Mouse (Mus musculus): Measurements from ENCODE around the gene Cps1. TPM values are rescaled to one million over a fixed set of nuclear protein-coding genes. Genes with fewer than 3 reads are reported as not detected.

Gene Cps1
- polyA plus RNA-seq, 1 experiment from 2014 or later: 0.11 TPM

DNA sequence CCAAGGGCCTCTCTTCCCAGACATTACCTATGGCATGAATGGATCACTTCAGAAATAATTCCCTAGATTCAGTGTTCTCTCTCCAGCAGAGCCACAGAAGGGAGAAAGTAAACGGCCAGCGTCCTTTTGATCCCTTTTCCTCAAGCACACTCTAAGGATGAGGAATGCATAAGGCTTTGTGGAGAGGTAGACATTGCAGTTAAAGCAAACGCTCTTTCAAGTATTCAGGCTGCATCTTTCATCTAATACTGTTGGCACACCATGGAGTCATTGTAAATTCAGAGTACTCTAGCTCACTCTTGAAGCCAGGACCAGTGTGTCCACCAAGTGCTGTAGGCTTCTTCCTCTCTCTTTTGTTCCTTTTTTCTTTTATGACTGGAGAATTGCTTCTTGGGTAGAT lies 28.4 kb downstream of the Cps1 start:
- Histone ChIP-seq H3K36me3 (no peaks in the 10 kb centered on the region), H3K4me1 (no peaks in the 10 kb centered on the region), H3K4me3 (no peak overlapping the region), H3K27me3 (ENCODE audit: insufficient read depth, poor library complexity, severe bottlenecking) (no peaks in the 10 kb centered on the region), H3K9me3 (no peaks in the 10 kb centered on the region), H3K27ac (no peak overlapping the region)
- WGBS: 72% methylated on average over 3 of the region's 3 CpGs
- DNase-seq (ENCODE audit: low spot score): no peak

DNA sequence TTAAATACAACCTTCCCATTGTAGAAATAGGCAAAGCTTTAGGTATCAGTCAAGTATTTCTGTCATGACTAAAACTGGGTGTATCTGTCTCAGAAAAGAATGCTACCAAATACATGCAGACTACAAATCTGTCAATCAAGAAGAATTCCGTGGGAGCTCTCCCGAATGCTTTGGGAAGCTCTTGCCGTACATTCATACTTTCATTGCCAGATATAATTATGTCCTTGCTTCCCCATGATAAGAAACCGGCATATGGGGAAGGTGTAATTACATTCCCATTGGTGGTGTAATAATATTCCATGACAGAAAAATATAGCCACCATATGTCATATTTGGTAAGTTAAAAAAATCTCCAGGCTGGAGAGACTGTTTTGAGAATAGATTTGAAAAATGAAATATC lies 44.5 kb downstream of the Cps1 start:
- Histone ChIP-seq H3K4me1 (no peaks in the 10 kb centered on the region), H3K36me3 (no peaks in the 10 kb centered on the region), H3K27me3 (ENCODE audit: insufficient read depth, poor library complexity, severe bottlenecking) (no peaks in the 10 kb centered on the region), H3K4me3 (no peak overlapping the region), H3K27ac (no peak overlapping the region), H3K9me3 (no peaks in the 10 kb centered on the region)
- 77% methylated on average over 4 of the region's 4 CpGs for WGBS
- no peak for DNase-seq (ENCODE audit: low spot score)

DNA sequence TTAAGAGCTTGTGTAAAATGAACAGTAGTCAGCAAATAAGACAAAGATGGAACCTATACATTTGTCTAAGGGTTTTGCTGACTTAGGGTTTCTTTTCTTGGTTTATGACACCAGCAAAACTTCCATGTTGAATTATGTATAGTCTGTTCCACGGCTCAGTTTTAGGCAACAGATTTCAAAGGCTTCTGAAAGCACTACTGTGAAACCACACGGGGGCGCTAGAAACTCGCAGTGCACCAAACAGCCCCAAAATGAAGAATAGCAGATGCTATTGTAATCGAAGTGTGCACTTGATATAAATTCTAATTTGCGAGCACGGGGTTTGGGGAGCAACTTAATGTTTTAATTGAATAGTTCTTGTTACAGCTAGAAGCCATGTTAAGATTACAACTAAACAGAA lies 58.3 kb downstream of the Cps1 start:
- 16% methylated on average over 7 of the region's 7 CpGs for WGBS

DNA sequence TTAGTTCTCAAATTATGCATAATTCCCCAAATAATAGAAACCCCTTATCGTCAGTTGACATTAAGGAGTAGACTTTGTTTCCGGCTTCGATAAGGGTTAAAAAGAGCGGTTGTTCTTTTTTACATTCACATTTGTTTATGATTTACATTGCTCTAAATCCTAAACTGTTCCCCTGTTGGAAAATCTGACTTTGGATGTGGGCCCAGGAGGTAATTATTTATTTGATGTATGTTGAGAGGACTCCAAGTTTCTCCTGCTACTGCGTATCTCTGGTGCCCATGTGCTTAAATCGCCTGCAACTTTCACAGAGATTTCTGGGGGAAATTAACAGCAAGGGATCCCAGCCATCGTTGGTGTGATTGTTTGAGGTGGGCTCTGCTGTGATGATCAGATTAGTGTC lies 59.4 kb downstream of the Cps1 start:
- H3K27me3 ChIP-seq (ENCODE audit: insufficient read depth, poor library complexity, severe bottlenecking): no peaks in the 10 kb centered on the region
- 83% methylated on average over 7 of the region's 7 CpGs for WGBS
- H3K4me1 ChIP-seq: no peaks in the 10 kb centered on the region
- no peak overlapping the region for H3K27ac ChIP-seq
- H3K4me3 ChIP-seq: no peak overlapping the region
- no peaks in the 10 kb centered on the region for H3K9me3 ChIP-seq
- H3K36me3 ChIP-seq: no peaks in the 10 kb centered on the region
- DNase-seq (ENCODE audit: low spot score): no peak

More for the DNA sequence above, 58.3 kb downstream of the Cps1 start:
- Histone ChIP-seq H3K4me3 (no peak overlapping the region), H3K36me3 (no peaks in the 10 kb centered on the region), H3K9me3 (no peaks in the 10 kb centered on the region), H3K27ac (no peak overlapping the region), H3K4me1 (no peaks in the 10 kb centered on the region), H3K27me3 (ENCODE audit: insufficient read depth, poor library complexity, severe bottlenecking) (no peaks in the 10 kb centered on the region)
- DNase-seq (ENCODE audit: low spot score): peak; percentile 75

DNA sequence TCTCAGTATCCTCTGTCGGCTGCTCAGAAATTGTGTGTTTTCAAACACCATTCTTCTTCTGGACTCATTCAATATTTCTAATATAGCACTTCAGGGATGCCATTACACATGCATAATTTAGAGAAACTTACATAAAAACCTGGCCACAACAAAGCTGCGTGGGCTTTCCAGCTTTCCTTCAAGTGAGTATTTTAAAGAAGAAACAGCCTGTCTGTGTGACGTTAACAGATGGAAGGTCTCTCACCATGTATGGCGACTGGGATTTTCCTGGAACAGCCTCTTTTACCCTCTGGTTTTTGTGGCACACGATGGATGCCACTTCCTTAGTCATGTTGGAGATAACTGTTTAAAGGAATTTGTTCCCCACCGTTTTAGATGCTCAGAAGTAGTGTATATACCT lies 60.7 kb downstream of the Cps1 start:
- Histone ChIP-seq H3K4me1 (no peaks in the 10 kb centered on the region), H3K27ac (no peak overlapping the region), H3K4me3 (no peak overlapping the region), H3K36me3 (no peaks in the 10 kb centered on the region), H3K9me3 (no peaks in the 10 kb centered on the region), H3K27me3 (ENCODE audit: insufficient read depth, poor library complexity, severe bottlenecking) (no peaks in the 10 kb centered on the region)
- no peak for DNase-seq (ENCODE audit: low spot score)
- 72% methylated on average over 6 of the region's 6 CpGs for WGBS

DNA sequence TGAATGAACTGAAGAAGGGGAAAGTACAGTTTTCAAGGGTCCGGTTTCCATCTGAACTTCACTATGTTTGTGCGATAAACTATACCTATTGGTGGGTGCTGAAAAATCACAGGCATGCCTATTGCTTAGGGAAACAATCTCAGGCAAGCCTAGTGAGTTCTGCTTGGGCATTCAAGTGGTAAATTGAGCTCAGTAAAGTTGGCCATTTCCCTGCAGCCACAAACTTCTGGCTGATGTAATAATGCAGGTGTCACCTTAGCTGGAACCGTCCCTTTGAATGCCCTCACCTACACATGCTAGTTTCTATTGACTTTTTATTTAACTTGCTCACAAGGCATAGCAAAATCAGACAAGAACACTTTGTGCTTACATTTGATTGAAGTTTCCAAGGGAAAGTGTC lies 61.3 kb downstream of the Cps1 start:
- 85% methylated on average over 3 of the region's 3 CpGs for WGBS
- DNase-seq (ENCODE audit: low spot score): no peak
- no peaks in the 10 kb centered on the region for H3K27me3 ChIP-seq (ENCODE audit: insufficient read depth, poor library complexity, severe bottlenecking)

DNA sequence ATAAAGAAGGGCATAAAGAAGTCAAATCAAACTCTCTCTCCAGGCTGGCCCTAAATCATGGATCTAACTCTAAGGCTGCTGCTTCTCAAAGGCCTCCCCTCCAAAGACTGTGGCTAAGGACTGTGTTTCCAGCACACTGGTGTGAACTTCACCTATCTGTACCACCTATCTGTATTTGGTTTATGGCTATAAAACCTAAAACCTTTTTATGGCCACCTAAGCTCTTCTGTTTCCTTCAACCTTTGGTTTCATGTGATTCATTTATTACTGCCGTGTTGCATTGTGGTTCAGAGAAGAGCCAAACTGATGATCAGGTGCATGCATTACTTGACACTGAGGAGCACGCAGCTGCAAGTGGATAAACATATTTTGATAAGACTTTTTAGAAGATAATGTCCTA lies 74.5 kb downstream of the Cps1 start:
- H3K36me3 ChIP-seq: no peaks in the 10 kb centered on the region
- DNase-seq (ENCODE audit: low spot score): no peak
- no peaks in the 10 kb centered on the region for H3K27me3 ChIP-seq (ENCODE audit: insufficient read depth, poor library complexity, severe bottlenecking)
- 85% methylated on average over 2 of the region's 2 CpGs for WGBS
- no peaks in the 10 kb centered on the region for H3K4me1 ChIP-seq
- no peaks in the 10 kb centered on the region for H3K9me3 ChIP-seq
- H3K4me3 ChIP-seq: no peak overlapping the region
- no peak overlapping the region for H3K27ac ChIP-seq

More for the DNA sequence above, 61.3 kb downstream of the Cps1 start:
- no peaks in the 10 kb centered on the region for H3K36me3 ChIP-seq
- no peaks in the 10 kb centered on the region for H3K4me1 ChIP-seq
- H3K27ac ChIP-seq: no peak overlapping the region
- no peaks in the 10 kb centered on the region for H3K9me3 ChIP-seq
- H3K4me3 ChIP-seq: no peak overlapping the region

DNA sequence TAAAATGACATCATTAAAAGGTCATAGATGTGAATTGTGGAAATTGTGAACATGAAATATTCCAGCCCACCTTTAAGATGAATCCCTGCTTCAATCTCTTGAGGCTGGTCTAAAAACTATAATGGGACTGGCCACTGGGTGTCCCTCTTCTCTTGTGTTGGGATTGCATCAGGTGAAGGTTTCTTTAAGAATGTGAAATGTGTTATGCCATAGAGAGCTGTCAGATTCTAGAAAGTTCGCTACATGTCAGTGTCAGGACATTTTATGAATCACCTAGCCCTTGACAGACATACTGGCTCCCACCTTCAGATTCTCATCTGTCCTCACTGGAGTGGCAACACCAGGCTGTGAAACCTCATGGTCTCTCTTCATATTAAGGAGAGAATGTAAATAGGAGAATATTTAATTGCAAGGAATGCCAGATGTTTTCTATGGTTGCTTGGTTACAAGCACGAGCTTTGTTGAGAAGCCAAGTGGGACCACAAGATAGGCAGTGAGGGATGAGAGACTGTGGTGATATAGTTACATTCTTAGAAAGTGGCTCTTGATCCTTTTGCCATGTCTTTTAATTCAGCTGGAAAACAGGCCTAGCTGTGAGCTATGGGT lies 95.6 kb downstream of the Cps1 start:
- Histone ChIP-seq H3K9me3 (no peaks in the 10 kb centered on the region), H3K27me3 (ENCODE audit: insufficient read depth, poor library complexity, severe bottlenecking) (no peaks in the 10 kb centered on the region), H3K27ac (no peak overlapping the region), H3K36me3 (no peaks in the 10 kb centered on the region), H3K4me3 (no peak overlapping the region), H3K4me1 (no peaks in the 10 kb centered on the region)
- no peak for DNase-seq (ENCODE audit: low spot score)
- WGBS: 46% methylated on average over 2 of the region's 2 CpGs

DNA sequence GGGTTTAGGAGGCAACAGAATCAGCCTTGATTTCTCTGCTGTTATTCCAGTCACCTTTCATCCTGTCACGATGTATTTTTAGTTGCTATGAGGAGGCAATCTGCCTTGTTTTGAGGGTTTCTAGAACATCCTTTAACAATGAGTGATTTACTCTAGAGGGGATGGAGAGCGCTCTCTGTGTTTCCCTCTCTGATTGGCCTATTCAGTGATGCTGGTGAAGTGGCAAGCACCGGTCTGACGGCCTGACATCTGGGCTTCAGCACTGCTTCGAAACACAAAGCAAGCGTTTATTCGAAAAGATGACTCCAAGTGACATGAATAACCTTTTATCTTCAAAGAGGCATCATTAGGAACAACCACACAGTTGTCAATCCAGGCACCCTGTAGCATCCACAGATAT lies 100.8 kb downstream of the Cps1 start:
- Histone ChIP-seq H3K4me1 (no peaks in the 10 kb centered on the region), H3K4me3 (no peak overlapping the region), H3K27ac (no peak overlapping the region), H3K36me3 (no peaks in the 10 kb centered on the region), H3K9me3 (no peaks in the 10 kb centered on the region), H3K27me3 (ENCODE audit: insufficient read depth, poor library complexity, severe bottlenecking) (no peaks in the 10 kb centered on the region)
- no peak for DNase-seq (ENCODE audit: low spot score)
- 78% methylated on average over 7 of the region's 7 CpGs for WGBS

DNA sequence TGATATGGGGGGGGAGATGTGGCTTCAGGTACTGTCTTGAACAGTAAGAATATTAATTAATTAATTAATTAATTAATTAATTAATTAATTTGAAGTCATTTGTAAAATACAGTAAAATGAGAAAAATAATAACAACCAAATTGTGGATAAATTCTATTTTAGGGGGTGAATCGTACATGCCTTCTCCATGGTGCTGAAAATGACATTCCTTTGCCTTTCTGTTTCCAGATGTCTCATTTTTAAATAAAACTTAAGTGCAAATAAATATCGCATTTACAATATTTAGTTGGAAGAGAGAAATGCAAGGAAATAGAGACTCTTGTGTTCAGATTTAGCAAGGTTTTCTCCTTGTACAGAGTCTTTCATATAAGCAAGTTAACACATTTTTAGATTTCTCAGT lies 112.0 kb downstream of the Cps1 start:
- no peak for DNase-seq (ENCODE audit: low spot score)
- no peak overlapping the region for H3K4me3 ChIP-seq
- WGBS: 79% methylated on average over 2 of the region's 2 CpGs
- H3K4me1 ChIP-seq: no peaks in the 10 kb centered on the region
- no peaks in the 10 kb centered on the region for H3K27me3 ChIP-seq (ENCODE audit: insufficient read depth, poor library complexity, severe bottlenecking)
- H3K27ac ChIP-seq: no peak overlapping the region
- H3K36me3 ChIP-seq: no peaks in the 10 kb centered on the region
- no peaks in the 10 kb centered on the region for H3K9me3 ChIP-seq

DNA sequence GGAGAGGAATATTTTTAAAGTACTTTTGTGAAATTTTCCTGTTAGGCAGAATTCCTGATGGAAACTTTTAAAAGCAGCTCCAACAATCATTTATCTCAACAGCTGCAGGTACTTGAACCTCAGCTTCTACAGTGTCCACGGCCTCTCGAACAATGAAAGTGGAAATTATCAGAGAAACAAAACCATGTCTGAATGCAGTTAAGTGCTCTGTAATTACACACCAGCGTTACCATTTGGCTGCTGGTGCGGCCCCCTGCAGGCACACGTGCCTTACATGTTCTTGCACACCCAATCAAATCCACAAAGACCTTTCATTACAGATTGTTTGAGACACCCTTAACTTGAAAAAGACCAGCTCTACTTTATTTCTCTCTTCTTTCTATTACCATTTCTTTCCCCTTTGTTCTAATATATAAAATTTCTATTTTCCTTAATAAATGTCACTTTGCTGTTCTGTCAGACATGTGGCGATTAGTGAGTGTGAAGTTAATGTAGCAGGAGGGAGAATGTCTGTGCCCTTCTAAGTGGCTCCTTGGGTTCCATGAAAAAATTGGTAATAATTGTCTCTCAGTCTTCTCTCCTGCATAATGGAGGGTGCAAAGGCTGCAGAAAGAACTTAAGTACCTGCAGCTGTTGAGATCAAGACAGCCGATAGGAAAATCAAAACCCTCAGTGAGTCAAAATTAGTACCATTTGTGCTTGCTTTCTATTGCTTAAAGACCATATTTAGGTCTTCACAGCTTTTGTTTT lies 112.8 kb downstream of the Cps1 start:
- H3K4me3 ChIP-seq: no peak overlapping the region
- no peaks in the 10 kb centered on the region for H3K9me3 ChIP-seq
- DNase-seq (ENCODE audit: low spot score): no peak
- no peaks in the 10 kb centered on the region for H3K36me3 ChIP-seq
- WGBS: 76% methylated on average over 7 of the region's 7 CpGs
- no peaks in the 10 kb centered on the region for H3K4me1 ChIP-seq
- no peak overlapping the region for H3K27ac ChIP-seq
- H3K27me3 ChIP-seq (ENCODE audit: insufficient read depth, poor library complexity, severe bottlenecking): no peaks in the 10 kb centered on the region

DNA sequence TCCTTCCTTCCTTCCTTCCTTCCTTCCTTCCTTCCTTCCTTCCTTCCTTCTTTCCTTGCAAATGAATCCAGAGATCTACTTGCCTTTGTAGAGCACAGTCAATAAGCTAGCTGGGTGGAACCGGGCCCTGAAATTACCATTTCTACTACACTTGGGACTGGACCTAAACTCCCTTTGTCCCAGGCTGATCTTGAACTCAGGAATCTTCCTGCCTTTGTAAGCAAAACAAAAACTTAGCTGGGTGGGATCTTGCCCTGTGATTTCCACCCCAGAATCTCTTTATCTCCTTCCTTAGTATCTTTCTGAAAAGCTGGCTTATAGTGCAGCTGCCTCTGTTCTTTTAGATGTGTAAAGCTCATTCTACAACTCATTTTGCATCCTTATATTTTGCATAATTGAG lies 115.6 kb downstream of the Cps1 start:
- no peak for DNase-seq (ENCODE audit: low spot score)
- WGBS: 78% methylated on average over 1 of the region's 1 CpGs
- no peaks in the 10 kb centered on the region for H3K9me3 ChIP-seq

DNA sequence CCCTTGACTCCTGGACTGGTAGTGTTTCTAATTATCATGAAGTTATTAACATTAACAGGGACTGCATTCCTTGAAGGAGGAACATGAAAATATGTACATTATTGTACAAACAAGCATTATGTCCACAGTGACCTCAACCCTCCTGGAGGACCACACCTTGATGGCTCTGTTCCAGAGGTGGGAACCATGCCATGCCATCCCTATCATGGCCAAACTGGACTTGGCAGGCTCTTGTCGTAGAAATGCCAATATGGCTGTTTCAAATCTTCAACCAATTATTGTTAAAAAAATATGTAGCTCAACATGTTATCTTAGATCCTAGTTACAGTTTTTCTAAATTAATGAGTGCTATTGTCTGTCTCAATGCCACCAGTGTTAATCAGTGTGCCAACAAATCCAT lies 116.1 kb downstream of the Cps1 start:
- DNase-seq (ENCODE audit: low spot score): no peak
- Histone ChIP-seq H3K27ac (no peak overlapping the region), H3K9me3 (no peaks in the 10 kb centered on the region), H3K36me3 (no peaks in the 10 kb centered on the region), H3K4me3 (no peak overlapping the region), H3K4me1 (no peaks in the 10 kb centered on the region), H3K27me3 (ENCODE audit: insufficient read depth, poor library complexity, severe bottlenecking) (no peaks in the 10 kb centered on the region)
- 69% methylated on average over 1 of the region's 1 CpGs for WGBS

More for the DNA sequence above, 115.6 kb downstream of the Cps1 start:
- H3K4me1 ChIP-seq: no peaks in the 10 kb centered on the region
- no peak overlapping the region for H3K4me3 ChIP-seq
- H3K36me3 ChIP-seq: no peaks in the 10 kb centered on the region
- no peak overlapping the region for H3K27ac ChIP-seq
- H3K27me3 ChIP-seq (ENCODE audit: insufficient read depth, poor library complexity, severe bottlenecking): no peaks in the 10 kb centered on the region

DNA sequence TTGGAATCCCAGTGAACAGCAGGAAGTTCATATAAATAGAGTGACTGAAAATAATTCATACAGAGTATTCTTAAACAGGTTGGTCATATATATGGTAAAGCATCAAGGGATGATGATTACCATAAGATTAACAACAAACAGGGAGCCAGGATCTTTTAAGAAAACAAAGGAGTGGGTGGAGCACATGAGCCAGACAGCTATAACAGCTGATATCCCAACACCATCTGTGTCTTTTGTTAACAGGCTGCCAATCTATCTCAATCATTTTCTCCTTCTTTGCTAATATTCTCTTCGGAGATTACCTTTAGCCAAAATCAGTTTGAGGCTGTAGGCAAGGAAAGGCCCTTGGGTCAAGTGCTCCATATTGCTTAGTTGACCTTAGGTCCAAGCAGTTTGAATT lies 142.4 kb downstream of the Cps1 start:
- no peaks in the 10 kb centered on the region for H3K4me1 ChIP-seq
- no peaks in the 10 kb centered on the region for H3K9me3 ChIP-seq
- H3K36me3 ChIP-seq: no peaks in the 10 kb centered on the region
- no peak overlapping the region for H3K4me3 ChIP-seq
- DNase-seq (ENCODE audit: low spot score): no peak
- H3K27ac ChIP-seq: no peak overlapping the region
- H3K27me3 ChIP-seq (ENCODE audit: insufficient read depth, poor library complexity, severe bottlenecking): no peaks in the 10 kb centered on the region
- 66% methylated on average over 1 of the region's 1 CpGs for WGBS
